Mouse (Mus musculus) right cerebral cortex, adult 2 months (tissue): ENCODE data around the gene Zc2hc1c.

Source experiments
- DNase-seq, 2 experiments: peaks; one replicate each; pipeline ENCODE4 v3.0.0; 2021 to 2022; ENCODE audit warnings: low spot score in 2 of 2

Gene Zc2hc1c

DNA sequence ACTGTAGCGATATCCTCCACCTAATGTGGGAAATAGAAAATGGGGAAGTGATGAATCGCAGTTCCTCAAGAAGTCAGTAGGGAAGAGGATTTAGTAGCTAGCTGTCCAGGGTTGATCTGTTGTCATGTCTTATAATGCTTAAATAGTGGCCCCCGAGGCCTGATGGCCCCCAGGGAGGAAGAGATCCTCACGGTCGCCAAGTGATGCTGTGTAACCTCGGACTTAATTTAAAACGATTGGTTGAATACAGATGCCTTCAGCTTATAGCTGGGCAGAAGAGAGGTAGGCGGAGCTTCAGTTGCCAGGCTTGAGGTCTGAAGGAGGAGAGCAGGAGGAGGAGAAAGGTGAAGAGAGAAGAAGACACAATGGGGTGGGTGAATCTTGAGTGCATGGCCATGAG, 4.1 kb upstream of the Zc2hc1c start:
- DNase-seq, result no peak

DNA sequence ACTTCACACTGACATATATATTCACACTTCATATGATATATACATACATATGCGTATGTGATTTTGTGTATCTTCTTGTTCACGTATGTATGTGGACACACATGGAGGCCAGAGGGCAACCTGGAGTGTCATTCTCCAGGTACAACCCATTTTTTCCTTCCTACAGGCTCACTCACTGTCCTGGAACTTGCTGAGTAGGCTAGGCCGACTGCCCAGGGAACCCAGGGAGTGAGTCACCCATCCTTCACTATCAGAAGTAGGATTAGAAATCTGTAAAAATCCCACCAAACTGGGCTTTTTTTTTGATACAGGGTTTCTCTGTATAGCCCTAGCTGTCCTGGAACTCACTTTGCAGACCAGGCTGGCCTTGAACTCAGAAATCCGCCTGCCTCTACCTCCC, 3.4 kb upstream of the Zc2hc1c start:
- DNase-seq, result no peak

DNA sequence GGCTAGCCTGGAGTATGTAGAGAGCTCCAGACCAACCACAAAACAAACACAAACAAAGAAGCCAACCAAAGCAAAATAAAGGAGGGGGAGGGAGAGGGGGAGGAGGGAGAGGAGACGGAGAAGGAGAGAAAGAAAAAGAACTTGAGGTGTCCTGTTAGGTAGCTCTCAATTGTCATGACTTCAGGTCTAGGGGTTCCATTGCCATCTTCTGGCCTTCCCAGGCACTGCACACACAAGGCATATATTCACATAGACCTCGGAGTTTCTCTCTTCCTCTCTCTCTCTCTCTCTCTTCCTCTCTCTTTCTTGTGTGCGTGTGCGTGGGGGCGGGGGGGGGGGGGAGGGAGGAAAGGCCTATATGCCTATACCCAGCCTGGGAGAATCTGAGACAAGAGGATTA, 1.4 kb upstream of the Zc2hc1c start:
- no peak for DNase-seq

DNA sequence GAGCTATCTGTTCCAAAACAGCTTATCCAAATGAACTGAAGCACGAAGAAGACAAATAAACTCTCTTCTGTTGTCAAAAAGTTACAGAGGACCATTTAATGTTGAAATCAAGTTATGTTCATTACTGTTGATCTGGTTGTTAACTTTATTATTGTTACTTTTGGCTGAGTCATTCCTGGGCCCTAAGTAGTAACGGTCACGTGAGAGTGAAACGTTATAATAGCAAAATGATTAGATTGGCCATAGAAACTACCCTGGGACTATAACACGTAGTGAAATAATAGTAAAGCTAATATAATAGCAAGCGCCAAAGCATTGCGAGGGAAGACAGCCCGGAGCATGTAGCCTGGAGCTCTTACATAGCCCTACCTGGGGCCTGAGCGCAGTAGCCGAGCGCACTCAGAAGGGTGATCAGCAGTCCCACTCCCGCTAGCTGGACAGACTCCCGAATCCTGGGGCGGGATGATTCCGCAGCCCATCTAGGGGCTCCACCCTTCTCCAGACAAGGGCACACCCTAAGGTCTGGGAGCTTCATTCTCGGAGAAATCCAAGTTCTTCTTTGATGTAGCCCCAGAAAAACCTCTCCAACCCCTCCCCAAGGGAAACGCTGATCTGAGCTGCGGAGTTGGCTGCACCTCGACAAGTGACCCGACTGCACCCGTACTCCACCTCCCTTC, 444 bp upstream of the Zc2hc1c start, which contains the start of gene Acyp1:
Acyp1 (minus strand) TSS at position 630 of the 677 bp plus-strand sequence.
- no peak for DNase-seq

DNA sequence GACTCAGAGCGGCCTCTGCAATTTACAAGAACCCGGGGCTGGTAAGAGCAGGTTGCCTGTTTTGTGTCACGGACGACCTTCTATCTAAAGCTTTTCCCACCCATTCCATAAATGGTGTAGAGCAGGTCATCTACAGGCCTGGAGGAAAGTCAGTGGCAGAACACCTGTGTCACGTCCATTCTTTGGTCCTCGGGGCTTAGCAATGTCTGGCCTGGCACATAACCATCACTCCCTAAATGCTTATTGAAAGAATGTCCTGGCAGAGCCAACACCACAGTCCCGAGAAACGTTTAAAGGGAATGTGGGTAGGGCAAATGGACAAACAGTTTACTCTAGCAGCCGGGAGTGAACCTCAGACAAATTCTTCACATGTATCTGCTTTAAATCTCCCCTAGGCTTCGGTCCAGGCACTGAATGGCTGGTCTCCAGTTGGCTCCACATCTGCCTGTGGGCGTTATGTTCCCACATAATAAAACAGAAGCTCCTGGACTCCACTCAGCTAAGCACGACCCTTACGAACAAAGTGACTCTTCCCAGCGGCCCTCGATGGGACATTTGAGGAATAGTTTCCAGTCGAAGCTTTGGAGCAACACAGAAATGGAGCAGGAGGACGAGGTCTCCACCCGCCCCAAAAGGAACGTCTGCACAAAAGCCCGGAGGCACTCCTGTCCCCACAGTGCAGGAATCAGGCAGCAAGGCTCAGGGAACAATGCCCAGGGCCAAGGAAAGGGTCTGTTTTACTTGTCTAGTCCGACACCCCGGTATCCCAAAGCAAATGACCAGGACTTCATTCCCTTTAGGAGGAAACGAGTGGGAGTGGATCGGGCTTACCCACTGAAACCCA, 988 bp downstream of the Zc2hc1c start:
- DNase-seq, result peak in 1 of 2 experiments; percentile 26

DNA sequence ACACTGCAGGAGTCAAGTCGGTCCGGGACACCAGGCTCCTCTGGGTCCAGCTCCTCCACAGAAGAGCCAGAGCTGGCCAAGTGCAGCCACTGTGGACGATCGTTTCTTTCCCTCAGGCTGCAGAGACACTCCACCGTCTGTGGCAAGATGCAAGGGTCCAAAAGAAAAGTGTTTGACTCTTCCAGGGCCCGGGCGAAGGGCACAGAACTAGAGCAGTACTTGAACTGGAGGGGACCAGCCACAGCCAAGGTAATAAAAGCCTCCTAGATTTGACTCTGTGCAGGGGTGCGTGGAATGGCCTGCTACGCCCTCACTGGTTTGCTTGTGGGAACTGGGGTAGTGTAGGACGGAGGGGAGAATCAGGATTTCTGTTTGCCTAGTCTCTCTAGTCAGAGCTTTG, 2.2 kb downstream of the Zc2hc1c start:
- no peak for DNase-seq

DNA sequence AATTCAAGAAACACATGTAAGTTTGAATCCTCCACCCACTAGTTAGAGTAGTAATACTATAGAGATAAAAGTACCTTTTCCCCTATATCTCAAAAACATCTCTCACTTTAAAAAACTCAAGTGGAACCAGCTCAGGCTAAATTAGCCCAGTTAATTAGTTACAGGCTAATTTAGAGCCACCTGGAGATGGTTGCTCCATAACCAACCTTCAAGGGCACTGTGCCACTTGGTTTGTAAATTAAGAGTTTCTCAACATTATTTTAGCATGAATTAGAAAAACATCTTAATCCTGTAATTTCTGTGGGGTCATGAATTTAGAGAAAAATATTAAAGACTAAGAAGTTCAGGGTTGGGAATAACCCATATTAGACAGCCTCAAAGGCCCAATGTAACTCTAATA, 3.1 kb downstream of the Zc2hc1c start:
- no peak for DNase-seq

DNA sequence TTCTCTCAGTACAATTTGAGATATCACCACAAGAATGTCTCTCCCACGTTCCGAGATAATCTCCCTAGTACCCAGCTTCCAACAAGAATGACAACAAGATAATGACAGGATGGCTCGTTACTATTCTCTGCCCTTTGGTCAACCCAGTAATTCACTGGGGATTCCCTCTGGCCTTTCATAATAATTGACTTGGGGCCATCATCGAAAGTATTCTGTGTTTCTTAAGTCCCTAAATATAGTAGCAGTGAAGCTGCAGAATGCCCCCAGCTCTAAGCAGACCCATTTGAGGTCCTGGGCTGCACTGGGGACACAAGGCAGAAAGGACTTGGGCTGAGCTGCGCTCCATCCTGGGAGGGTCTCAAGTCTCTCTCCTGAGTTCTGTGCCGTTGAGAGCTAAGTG, 3.9 kb downstream of the Zc2hc1c start:
- DNase-seq, result no peak

DNA sequence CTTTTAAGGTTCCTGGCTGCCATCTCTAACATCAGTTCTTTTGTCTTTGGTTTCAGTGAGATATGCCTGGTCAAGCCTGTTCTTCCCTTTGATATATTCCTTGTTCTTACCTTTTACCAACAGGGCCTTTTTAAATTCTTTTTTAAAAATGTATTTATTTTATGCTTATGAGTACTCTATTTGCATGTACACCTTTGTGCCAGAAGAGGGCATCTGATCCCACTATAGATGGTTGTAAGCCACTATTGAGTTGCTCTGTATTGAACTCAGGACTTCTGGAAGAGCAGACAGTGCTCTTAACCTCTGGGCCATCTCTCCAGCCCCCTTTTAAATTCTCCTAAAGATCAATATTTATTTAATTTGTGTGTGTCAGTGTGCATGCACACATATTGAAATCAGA, 4.5 kb downstream of the Zc2hc1c start:
- DNase-seq, result no peak

DNA sequence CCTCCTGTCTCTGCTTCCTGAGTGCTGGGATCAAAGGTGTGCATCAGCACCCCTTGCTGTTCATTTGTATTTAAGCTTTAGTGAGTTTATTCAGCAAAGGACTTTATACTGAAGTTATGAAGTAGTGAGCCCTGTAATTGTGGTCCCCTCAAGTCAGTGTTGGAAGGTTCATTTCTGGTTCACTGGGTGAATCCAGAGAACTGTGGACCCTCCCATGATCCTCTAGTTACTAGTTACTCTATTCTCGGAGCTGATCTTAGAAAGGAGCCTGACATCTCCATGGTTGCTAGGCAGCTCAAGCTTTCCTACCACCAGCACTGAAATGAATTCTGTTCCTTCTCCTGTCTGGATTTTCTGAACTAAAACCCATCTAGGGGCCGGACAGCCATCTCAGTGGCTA, 7.1 kb downstream of the Zc2hc1c start:
- no peak for DNase-seq

DNA sequence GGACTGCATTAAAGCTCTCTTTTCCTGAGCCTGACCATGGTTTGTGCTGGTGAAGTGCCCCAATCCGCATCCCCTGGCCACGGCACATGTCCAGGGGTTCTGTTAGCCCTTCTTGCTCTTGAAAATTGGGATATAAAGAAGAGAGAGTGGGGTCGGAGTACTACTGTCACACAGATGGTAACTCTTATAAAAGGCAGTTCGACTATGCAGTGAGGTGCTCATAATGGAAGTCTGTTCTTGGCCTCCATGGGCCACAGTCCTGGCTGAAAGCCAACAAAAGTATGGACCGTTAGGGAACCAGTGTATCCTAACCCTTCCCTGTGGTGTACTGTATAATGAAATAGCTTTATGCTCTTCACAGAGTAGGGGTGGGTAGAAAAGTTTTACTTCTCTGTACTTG, 8.5 kb downstream of the Zc2hc1c start:
- DNase-seq, result no peak

DNA sequence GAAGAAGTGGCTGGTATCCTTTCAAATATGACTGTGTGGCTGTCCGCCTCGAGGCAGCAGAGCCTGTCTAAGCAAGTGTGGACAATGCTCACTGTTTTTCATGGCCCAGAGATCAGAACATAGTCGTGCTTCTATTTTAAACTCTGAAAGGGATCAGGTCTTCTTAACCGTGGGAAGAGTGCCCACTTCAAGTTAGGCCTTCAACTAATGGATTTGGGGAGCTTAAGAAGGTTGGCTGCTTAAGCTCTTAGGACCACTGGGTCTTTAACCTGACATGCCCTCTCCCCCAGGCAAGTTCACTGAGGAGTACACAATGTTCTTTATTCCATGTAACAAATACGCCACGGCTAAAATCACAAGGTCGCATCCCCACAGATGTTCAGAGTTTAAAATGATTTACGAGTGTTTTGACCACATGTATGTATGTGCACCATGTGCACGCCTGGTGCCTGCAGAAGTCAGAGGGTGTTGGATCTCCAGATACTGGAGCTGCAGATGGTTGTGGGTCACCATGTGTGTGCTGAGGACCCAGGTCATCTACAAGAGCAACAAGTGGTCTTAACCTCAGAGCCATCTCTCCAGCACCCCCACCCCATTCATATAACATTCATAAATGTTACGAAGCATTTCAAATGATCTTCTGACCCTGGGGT, 9.1 kb downstream of the Zc2hc1c start:
- no peak for DNase-seq

DNA sequence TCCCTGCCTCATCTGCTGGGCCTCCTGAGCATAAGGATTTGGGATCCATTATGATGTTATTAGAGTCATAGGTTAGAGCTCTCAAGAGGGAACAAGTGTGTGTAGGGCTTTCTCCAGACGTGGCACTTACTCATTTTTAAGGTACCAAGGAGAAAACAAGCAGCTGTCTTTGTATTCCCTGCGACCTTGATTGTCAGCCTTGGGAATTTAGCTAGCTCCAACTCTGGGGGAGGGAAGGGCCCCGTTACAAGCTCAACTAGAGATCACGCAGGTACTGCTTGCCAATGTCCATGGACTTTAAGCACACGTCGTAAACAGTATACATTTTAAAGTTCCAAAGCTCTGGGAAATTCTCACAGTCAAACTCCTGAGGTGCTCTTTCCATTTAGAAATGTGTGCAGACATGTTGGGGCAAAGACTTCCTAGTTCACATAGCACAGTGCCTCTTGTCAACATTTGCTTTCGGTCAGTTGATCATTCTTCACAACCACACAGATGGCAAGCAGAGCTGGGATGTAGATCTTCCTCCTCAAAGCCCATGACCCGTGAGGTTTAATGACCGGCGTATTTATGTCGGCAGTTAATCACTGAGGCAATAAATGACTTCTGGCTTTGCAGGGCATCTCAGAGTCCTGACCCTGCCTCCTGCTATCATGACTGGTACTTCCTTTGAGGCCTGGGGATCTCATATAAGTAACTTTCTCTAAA, 9.9 kb downstream of the Zc2hc1c start:
- DNase-seq, result no peak

DNA sequence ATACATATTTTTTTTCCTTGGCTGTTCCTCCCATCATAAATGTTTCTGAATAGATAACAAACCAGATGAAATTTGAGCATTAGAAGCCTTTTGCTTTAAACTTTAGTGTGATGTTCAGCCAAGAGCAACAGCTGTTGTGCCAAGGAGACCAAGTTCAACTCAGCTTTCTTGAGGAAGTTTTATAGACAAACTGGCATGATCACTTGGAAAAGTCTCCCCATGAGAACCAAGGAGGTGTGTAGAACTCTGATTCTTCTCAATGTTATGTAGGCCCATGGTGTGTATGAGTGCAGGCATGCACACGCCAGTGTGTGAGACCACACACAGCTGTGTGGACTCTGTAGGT, 10.4 kb downstream of the Zc2hc1c start:
- no peak for DNase-seq

DNA sequence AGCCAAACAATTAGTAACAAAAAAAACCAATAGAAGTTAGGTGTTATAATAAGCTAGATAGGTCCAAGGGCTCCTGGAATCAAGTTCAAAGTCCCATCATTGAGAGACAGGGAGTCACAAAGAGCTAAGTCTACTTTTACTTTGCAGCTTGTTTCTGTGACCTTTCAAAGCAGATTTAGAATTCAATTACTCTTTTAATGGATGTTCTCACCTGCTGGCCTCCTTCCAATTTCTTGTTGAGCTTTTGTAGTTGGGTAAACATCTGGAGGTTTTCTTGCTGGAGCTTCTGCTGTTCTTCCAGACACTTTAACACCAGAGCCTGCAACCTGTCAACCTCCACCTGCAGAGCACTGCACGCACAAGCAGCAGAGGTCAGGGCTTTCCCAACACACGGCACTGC, 14.9 kb downstream of the Zc2hc1c start:
- no peak for DNase-seq

DNA sequence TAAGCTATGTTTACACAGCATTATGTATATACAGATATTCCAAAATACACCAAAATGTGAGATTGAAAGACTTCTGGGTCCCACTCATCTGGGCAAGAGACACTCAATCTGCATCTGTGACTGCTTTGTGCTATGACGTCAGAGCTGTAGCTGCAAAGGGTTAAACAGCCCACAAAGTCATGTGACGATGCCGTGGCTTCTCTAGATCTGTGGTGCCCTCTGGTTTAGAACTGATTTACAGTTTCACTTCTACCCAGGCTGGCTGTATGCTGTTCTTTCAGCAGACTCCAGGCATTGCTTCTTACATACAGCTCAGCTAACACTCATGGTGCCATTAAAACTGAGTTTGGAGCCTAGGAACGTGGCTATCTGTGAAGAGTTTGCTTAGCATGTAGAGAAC, 16.3 kb downstream of the Zc2hc1c start:
- no peak for DNase-seq

DNA sequence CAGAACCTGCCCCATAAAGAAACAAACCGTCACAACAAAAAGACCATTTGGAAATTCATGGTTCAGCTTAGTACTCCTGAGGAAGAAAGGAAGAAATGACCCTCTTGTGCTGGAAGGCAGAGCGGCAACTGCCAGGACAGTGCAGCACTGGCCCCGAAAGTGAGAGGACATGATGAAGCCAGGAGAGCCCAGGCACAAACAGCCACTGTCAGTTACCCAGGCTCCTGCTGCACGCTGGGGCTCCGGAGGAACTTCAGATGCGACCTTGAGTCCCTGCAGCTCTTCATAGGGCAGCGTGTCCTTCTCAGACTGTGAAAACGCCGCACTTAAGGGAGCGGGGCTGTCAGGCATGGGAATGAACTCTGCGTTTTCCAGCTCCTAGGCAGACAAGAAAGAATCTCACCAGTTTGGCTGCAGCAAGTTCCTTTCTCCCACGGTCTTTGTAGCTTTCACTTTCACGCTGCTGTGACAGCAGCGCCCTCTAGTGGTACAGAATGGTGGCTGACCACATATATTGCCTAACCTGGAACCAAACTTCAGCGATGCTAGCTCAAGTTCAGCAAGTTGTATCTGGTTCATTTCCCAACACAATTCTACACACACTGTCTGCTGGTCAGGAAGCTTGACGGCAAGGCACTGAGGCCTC, 17.0 kb downstream of the Zc2hc1c start:
- peak; percentile 90 to 94 for DNase-seq

DNA sequence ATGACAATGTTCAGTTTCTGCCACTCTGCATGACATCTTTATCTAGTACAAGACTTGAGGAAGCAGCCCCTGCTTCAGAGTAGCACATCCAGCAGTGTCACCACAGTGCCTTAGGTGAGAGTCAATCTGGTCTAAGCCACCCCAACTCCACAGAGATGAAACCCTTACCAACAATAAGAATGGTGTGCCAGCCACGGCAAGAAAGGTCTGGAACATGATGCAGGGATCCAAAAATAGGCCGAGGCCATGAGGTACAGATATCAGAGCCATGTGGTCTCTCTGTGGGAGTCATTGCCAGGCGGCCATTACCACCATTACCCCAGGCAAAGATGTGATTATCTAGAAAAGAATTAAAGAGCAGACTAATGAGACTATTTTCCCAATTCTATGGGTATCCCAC, 20.3 kb downstream of the Zc2hc1c start:
- DNase-seq, result no peak

DNA sequence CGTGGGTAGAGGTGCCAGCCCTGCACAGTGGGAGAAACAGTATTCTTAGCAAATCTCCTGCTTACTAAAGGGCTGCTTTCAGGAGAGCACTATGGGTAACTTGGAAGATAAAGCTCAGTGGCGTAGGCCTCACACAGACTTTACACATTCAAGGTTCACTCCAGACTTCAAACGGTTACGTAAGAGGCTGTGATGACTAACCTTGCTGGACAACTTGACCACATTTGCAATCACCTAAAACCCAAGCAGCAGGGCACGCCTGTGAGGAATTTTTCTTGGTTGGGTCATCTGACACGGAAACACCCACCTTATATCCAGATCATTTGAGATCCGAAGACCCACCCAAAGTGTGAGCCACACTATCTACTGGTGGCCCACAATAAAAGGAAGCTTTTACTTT, 41.8 kb downstream of the Zc2hc1c start:
- no peak for DNase-seq

DNA sequence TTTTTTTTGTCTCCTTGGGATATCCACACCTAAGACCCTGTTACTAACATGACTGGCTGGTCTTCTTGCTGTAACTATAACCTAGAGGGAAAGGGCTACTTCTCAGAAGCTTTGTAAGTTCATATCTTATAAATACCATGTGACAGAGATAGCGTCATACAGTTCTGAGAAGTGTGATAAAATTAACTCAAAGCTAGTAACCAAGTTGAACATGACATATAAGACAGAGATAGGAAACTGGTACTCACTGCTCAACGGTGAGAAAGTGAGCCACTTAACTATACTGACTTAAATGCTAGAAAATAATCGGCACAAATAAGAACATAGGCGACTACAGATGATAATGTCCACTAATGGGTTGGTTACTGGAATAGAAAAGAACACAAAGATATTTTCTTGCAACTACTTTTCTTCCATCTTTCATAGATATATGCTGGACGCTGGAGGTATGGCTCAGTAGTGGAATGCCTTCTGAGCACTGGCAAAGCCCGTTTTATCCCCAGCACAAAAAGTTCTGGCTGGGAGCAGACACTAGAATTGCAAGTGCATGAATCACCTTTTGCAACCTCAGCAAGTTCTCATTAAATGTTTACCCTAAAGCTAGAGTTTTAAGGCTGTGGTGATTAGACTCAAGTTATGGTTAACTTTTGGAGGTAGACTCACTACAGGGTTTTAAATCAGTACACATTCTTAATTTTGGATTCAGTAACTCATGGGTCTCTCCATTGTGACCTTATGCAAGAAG, 49.3 kb downstream of the Zc2hc1c start:
- no peak for DNase-seq

DNA sequence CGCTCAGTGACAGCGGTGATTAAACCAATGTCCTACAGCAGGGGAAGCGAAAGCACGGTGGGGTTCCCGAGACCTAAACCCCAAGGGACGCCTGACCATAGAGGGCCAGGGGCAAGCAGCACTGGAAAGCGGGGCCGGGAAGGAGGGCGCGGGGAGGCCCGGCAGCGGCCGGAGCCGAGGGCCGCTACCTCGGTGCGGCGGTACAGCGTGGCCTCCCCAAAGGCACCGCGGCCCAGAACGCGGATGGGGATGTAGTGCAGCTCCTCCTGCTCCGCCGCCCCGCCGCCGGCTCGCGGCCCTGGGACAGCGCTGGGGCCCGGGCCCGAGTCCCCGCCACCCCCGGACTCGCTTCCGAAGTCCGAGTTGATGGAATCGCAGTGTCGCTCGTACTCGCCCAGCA, 50.4 kb downstream of the Zc2hc1c start:
- no peak for DNase-seq
